Mouse (Mus musculus) C2C12 (cell line): ENCODE measurements at regions not wholly inside any gene's neighbourhood (a gene's known extent, or its start where the extent isn't known, plus 50 kb on each side); places are given as distances from the start of the nearest gene placed in this dataset.

ENCODE experiments used
- H3K27me3 ChIP-seq: one replicate; pipeline ENCODE4 v1.6.1; 2011; ENCODE audit not compliant: control insufficient read depth, insufficient read depth, insufficient read length
- H3K36me3 ChIP-seq: one replicate; pipeline ENCODE4 v1.6.1; 2011; ENCODE audit not compliant: control insufficient read depth, insufficient read depth
- H3K4me3 ChIP-seq: one replicate; pipeline ENCODE4 v1.5.1; 2011; ENCODE audit warnings: mild to moderate bottlenecking, control low read depth; ENCODE audit not compliant: poor library complexity, insufficient read depth, severe bottlenecking
- H3K79me2 ChIP-seq: one replicate; pipeline ENCODE4 v1.6.1; 2011; ENCODE audit not compliant: control insufficient read depth, insufficient read depth
- H3K79me3 ChIP-seq: one replicate; pipeline ENCODE4 v1.6.1; 2011; ENCODE audit warnings: low read depth, control low read depth
- H3ac ChIP-seq: one replicate; pipeline ENCODE3; 2011; ENCODE audit warnings: low read depth; ENCODE audit not compliant: control insufficient read depth, insufficient read length
- CEBPB ChIP-seq: IDR thresholded peaks from one replicate; pipeline ENCODE4 v1.6.1; 2011; ENCODE audit warnings: low read depth, mild to moderate bottlenecking, control low read depth, moderate library complexity
- CTCF ChIP-seq: IDR thresholded peaks from one replicate; pipeline ENCODE4 v1.5.1; 2011; ENCODE audit not compliant: control insufficient read depth, insufficient read depth, insufficient read length
- FOSL1 ChIP-seq: IDR thresholded peaks from one replicate; pipeline ENCODE4 v1.8.0; 2011; ENCODE audit warnings: mild to moderate bottlenecking, low read length; ENCODE audit not compliant: poor library complexity, insufficient read depth, severe bottlenecking
- MAX ChIP-seq: IDR thresholded peaks from one replicate; pipeline ENCODE4 v1.6.1; 2011; ENCODE audit warnings: mild to moderate bottlenecking, control low read depth
- MYOD1 ChIP-seq: IDR thresholded peaks from one replicate; pipeline ENCODE4 v1.6.1; 2011; ENCODE audit warnings: low read depth; ENCODE audit not compliant: control insufficient read depth, insufficient read length
- MYOG ChIP-seq: IDR thresholded peaks from one replicate; pipeline ENCODE4 v1.6.1; 2011; ENCODE audit not compliant: control insufficient read depth, insufficient read length; ENCODE audit errors: extremely low read depth
- USF1 ChIP-seq: IDR thresholded peaks from one replicate; pipeline ENCODE4 v1.6.1; 2011; ENCODE audit warnings: low read depth, mild to moderate bottlenecking, control low read depth, moderate library complexity

- H3K27me3 ChIP-seq: no peaks in the 10 kb centered on the region
- no peaks in the 10 kb centered on the region for H3K36me3 ChIP-seq
- H3K79me3 ChIP-seq: no peaks in the 10 kb centered on the region
- no peak overlapping the region for H3ac ChIP-seq
- TF ChIP-seq MYOD1: no peak
- TF ChIP-seq USF1: no peak
- no peak for TF ChIP-seq MAX
- TF ChIP-seq MYOG: no peak
- TF ChIP-seq CEBPB: no peak
- no peak for TF ChIP-seq CTCF
- TF ChIP-seq FOSL1: no peak
- no peaks in the 10 kb centered on the region for H3K79me2 ChIP-seq
- H3K4me3 ChIP-seq: no peak overlapping the region
These were observed 76.3 kb upstream of the Hdac4 start for GRCm38 (mm10) chr1:92271676-92272291.

GRCm38 (mm10) chr1:92270486-92271058, 75.1 kb upstream of the Hdac4 start:
- Histone ChIP-seq H3K4me3 (no peak overlapping the region), H3K36me3 (no peaks in the 10 kb centered on the region), H3ac (no peak overlapping the region), H3K27me3 (no peaks in the 10 kb centered on the region), H3K79me2 (no peaks in the 10 kb centered on the region), H3K79me3 (no peaks in the 10 kb centered on the region)
- no peak for TF ChIP-seq MYOG
- no peak for TF ChIP-seq CTCF
- no peak for TF ChIP-seq CEBPB

- no peak for TF ChIP-seq FOSL1
- no peak for TF ChIP-seq MAX
- no peak for TF ChIP-seq CEBPB
- no peak for TF ChIP-seq USF1
- no peak for TF ChIP-seq MYOD1
- TF ChIP-seq CTCF: no peak
- no peak for TF ChIP-seq MYOG
- no peaks in the 10 kb centered on the region for H3K79me2 ChIP-seq
- H3K79me3 ChIP-seq: no peaks in the 10 kb centered on the region
- no peak overlapping the region for H3ac ChIP-seq
- H3K36me3 ChIP-seq: no peaks in the 10 kb centered on the region
- no peaks in the 10 kb centered on the region for H3K27me3 ChIP-seq
- no peak overlapping the region for H3K4me3 ChIP-seq
These were observed 74.0 kb upstream of the Hdac4 start for GRCm38 (mm10) chr1:92269464-92269863.

GRCm38 (mm10) chr1:92264941-92265340, 69.4 kb upstream of the Hdac4 start:
- Histone ChIP-seq H3K79me3 (no peaks in the 10 kb centered on the region), H3K27me3 (no peaks in the 10 kb centered on the region), H3ac (no peak overlapping the region), H3K36me3 (no peaks in the 10 kb centered on the region), H3K79me2 (no peaks in the 10 kb centered on the region), H3K4me3 (no peak overlapping the region)
- TF ChIP-seq FOSL1: no peak

- H3K79me3 ChIP-seq: no peaks in the 10 kb centered on the region
- H3ac ChIP-seq: no peak overlapping the region
- no peak overlapping the region for H3K4me3 ChIP-seq
- H3K36me3 ChIP-seq: no peaks in the 10 kb centered on the region
- no peaks in the 10 kb centered on the region for H3K79me2 ChIP-seq
- TF ChIP-seq MYOG (no peak), CTCF (no peak), FOSL1 (no peak), MAX (no peak), CEBPB (no peak), MYOD1 (no peak), USF1 (no peak)
- no peaks in the 10 kb centered on the region for H3K27me3 ChIP-seq
These were observed 64.4 kb upstream of the Hdac4 start for GRCm38 (mm10) chr1:92259715-92260392.

- Histone ChIP-seq H3K27me3 (no peaks in the 10 kb centered on the region), H3K4me3 (no peak overlapping the region), H3K36me3 (no peaks in the 10 kb centered on the region), H3K79me2 (no peaks in the 10 kb centered on the region), H3ac (no peak overlapping the region), H3K79me3 (no peaks in the 10 kb centered on the region)
- no peak for TF ChIP-seq MYOD1
- TF ChIP-seq FOSL1: no peak
- no peak for TF ChIP-seq MAX
- TF ChIP-seq CTCF: no peak
- no peak for TF ChIP-seq CEBPB
- no peak for TF ChIP-seq USF1
- TF ChIP-seq MYOG: no peak
These were observed 62.5 kb upstream of the Hdac4 start for GRCm38 (mm10) chr1:92258026-92258425.
